Mouse (Mus musculus) frontal cortex, adult (tissue): ENCODE measurements around the gene Kif3a.
"Not testable (repeated sequence)": the region's sequence is repeated elsewhere in the genome, so short reads cannot be mapped to it uniquely, and the experiment has no call there.

Experiments
- ATAC-seq: cut with Nextera tagmentation; 2 replicates; pipeline ENCODE4 v1.9.2; 2017; ENCODE audit warnings: mild to moderate bottlenecking, moderate library complexity, mixed read lengths; ENCODE audit not compliant: low TSS enrichment

Gene Kif3a

GRCm38 (mm10) chr11:53543021-53543420 lies 24.2 kb upstream of the Kif3a start:
- no peak for ATAC-seq

- peak; percentile 14 for ATAC-seq
Measured at GRCm38 (mm10) chr11:53546271-53546670, 20.9 kb upstream of the Kif3a start.

- no peak for ATAC-seq
Measured at GRCm38 (mm10) chr11:53547566-53547965, 19.6 kb upstream of the Kif3a start.

- no peak for ATAC-seq
Measured at GRCm38 (mm10) chr11:53548036-53548605, 19.1 kb upstream of the Kif3a start.

- ATAC-seq, result no peak
Measured at GRCm38 (mm10) chr11:53550714-53551113, 16.5 kb upstream of the Kif3a start.

- ATAC-seq, result peak; percentile 60
Measured at GRCm38 (mm10) chr11:53551754-53552153, 15.4 kb upstream of the Kif3a start.

- ATAC-seq, result not testable (repeated sequence)
Measured at GRCm38 (mm10) chr11:53556529-53556928, 10.7 kb upstream of the Kif3a start.

GRCm38 (mm10) chr11:53557992-53558391 lies 9.2 kb upstream of the Kif3a start:
- not testable (repeated sequence) for ATAC-seq

GRCm38 (mm10) chr11:53559980-53560379 lies 7.2 kb upstream of the Kif3a start:
- ATAC-seq, result not testable (repeated sequence)

- ATAC-seq, result no peak
Measured at GRCm38 (mm10) chr11:53561986-53562385, 5.2 kb upstream of the Kif3a start.

GRCm38 (mm10) chr11:53566646-53567045 lies 533 bp upstream of the Kif3a start:
- no peak for ATAC-seq

- ATAC-seq, result no peak
Measured at GRCm38 (mm10) chr11:53580562-53580961, 13.4 kb downstream of the Kif3a start.

- no peak for ATAC-seq
Measured at GRCm38 (mm10) chr11:53583151-53583550, 16.0 kb downstream of the Kif3a start.

- peak; percentile 78; the same call in 1 of the 2 replicates for ATAC-seq
Measured at GRCm38 (mm10) chr11:53584849-53585248, 17.7 kb downstream of the Kif3a start.

- ATAC-seq, result no peak
Measured at GRCm38 (mm10) chr11:53585510-53585909, 18.3 kb downstream of the Kif3a start.

GRCm38 (mm10) chr11:53588279-53588678 lies 21.1 kb downstream of the Kif3a start:
- no peak for ATAC-seq

- no peak for ATAC-seq
Measured at GRCm38 (mm10) chr11:53590368-53590768, 23.2 kb downstream of the Kif3a start.

GRCm38 (mm10) chr11:53591116-53591515 lies 23.9 kb downstream of the Kif3a start:
- no peak for ATAC-seq

GRCm38 (mm10) chr11:53604983-53605382 lies 37.8 kb downstream of the Kif3a start:
- ATAC-seq, result no peak

- ATAC-seq, result no peak; the same call in 1 of the 2 replicates
Measured at GRCm38 (mm10) chr11:53605609-53606008, 38.4 kb downstream of the Kif3a start.

- ATAC-seq, result no peak
Measured at GRCm38 (mm10) chr11:53609231-53609630, 42.1 kb downstream of the Kif3a start.

- ATAC-seq, result no peak
Measured at GRCm38 (mm10) chr11:53609672-53610071, 42.5 kb downstream of the Kif3a start.

- ATAC-seq, result no peak
Measured at GRCm38 (mm10) chr11:53615172-53615571, 48.0 kb downstream of the Kif3a start.

- ATAC-seq, result no peak
Measured at GRCm38 (mm10) chr11:53615575-53615974, 48.4 kb downstream of the Kif3a start.
